ENCODE assay signal across 30 mouse cellular contexts in genomic region chr2:11659263-11659662, GRCm38 (mm10). TPM values are rescaled to one million over a fixed set of nuclear protein-coding genes. Genes with fewer than 3 reads are reported as not detected.
DNase-seq lines count a peak whose midpoint lies in the region; ATAC-seq and TF ChIP-seq lines count a peak whose summit lies in the region.
"Had no signal": no experiment of that assay in that cellular context is flagged by ENCODE, and none has a peak within 500 bp of the region (broad histone marks: within the 10 kb centered on the region; RNA-seq: fewer than 3 reads in every experiment).

No protein-coding gene starts in this region.

- no peak for TF ChIP-seq EP300 in liver, postnatal 0 days (IDR thresholded peaks at IDR 0.05; ENCODE audit: low read depth)

- no peak overlapping the region for H3K4me3 ChIP-seq in forebrain, postnatal 0 days (ENCODE audit: low read depth, low read length)
- H3K4me3 ChIP-seq in forebrain, embryonic 14.5 days (ENCODE audit: low read depth, low read length), result no peak overlapping the region
- no peak overlapping the region for H3K4me3 ChIP-seq in left cerebral cortex, adult 2 months
- no peak overlapping the region for H3K4me3 ChIP-seq in neural tube, embryonic 14.5 days (ENCODE audit: low read depth, low read length)
- H3K4me3 ChIP-seq in liver, postnatal 0 days (ENCODE audit: low read depth, low read length), result no peak overlapping the region
- H3K4me3 ChIP-seq: embryonic facial prominence, embryonic 10.5 days; heart, embryonic 12.5 days had no signal

- no peak overlapping the region for H3K9ac ChIP-seq in forebrain, postnatal 0 days
- no peak overlapping the region for H3K9ac ChIP-seq in forebrain, embryonic 14.5 days (ENCODE audit: low read length)
- no peak overlapping the region for H3K9ac ChIP-seq in neural tube, embryonic 14.5 days (replicated peaks; ENCODE audit: low read depth, low read length)
- no peak overlapping the region for H3K9ac ChIP-seq in liver, postnatal 0 days (replicated peaks)
- H3K9ac ChIP-seq: heart, embryonic 12.5 days had no signal

- peak; percentile 62 for ATAC-seq in forebrain, postnatal 0 days
- ATAC-seq in forebrain, embryonic 14.5 days, result no peak
- ATAC-seq in neural tube, embryonic 14.5 days (ENCODE audit: low read depth), result peak; percentile 38; the same call in 1 of the 2 replicates
- no peak for ATAC-seq in liver, postnatal 0 days

- intact Hi-C loops in left cerebral cortex, adult 2 months (cut with DNase I), result no loop called here
- intact Hi-C loops in left cerebral cortex, postnatal 10 days (cut with DNase I), result no loop called here

- no peak for TF ChIP-seq POLR2A in brain, embryonic 14.5 days (IDR thresholded peaks at IDR 0.05; ENCODE audit: borderline replicate concordance, extremely low read depth, insufficient read depth, insufficient read length, poor library complexity, severe bottlenecking)

- H3K4me1 ChIP-seq in forebrain, postnatal 0 days (ENCODE audit: insufficient read depth), result no peaks in the 10 kb centered on the region
- no peaks in the 10 kb centered on the region for H3K4me1 ChIP-seq in forebrain, embryonic 14.5 days (ENCODE audit: control insufficient read depth, insufficient read depth, low read length)
- no peaks in the 10 kb centered on the region for H3K4me1 ChIP-seq in neural tube, embryonic 14.5 days (ENCODE audit: control insufficient read depth, insufficient read depth, low read length)
- no peaks in the 10 kb centered on the region for H3K4me1 ChIP-seq in liver, postnatal 0 days (ENCODE audit: insufficient read depth)
- H3K4me1 ChIP-seq: embryonic facial prominence, embryonic 10.5 days had no signal

- H3K27ac ChIP-seq in forebrain, postnatal 0 days (ENCODE audit: low read depth, low read length), result no peak overlapping the region
- no peak overlapping the region for H3K27ac ChIP-seq in forebrain, embryonic 14.5 days (ENCODE audit: low read depth, low read length)
- H3K27ac ChIP-seq in left cerebral cortex, adult 2 months, result peak overlapping the region; percentile 50; the same call in 1 of the 2 replicates
- H3K27ac ChIP-seq in neural tube, embryonic 14.5 days (ENCODE audit: low read depth, low read length), result no peak overlapping the region
- H3K27ac ChIP-seq in liver, postnatal 0 days (ENCODE audit: low read depth), result no peak overlapping the region
- H3K27ac ChIP-seq: embryonic facial prominence, embryonic 10.5 days; kidney, postnatal 0 days had no signal

- no peaks in the 10 kb centered on the region for H3K9me3 ChIP-seq in forebrain, postnatal 0 days (ENCODE audit: low read length)
- no peaks in the 10 kb centered on the region for H3K9me3 ChIP-seq in forebrain, embryonic 14.5 days (replicated peaks; ENCODE audit: control insufficient read depth, low read length)
- no peaks in the 10 kb centered on the region for H3K9me3 ChIP-seq in neural tube, embryonic 14.5 days (ENCODE audit: control insufficient read depth, low read length)
- no peaks in the 10 kb centered on the region for H3K9me3 ChIP-seq in liver, postnatal 0 days (ENCODE audit: low read length)
- H3K9me3 ChIP-seq: embryonic facial prominence, embryonic 10.5 days; heart, embryonic 12.5 days had no signal

- H3K36me3 ChIP-seq in forebrain, postnatal 0 days (ENCODE audit: insufficient read depth), result no peaks in the 10 kb centered on the region
- H3K36me3 ChIP-seq in forebrain, embryonic 14.5 days (ENCODE audit: control insufficient read depth, insufficient read depth, low read length), result no peaks in the 10 kb centered on the region
- H3K36me3 ChIP-seq in neural tube, embryonic 14.5 days (ENCODE audit: control insufficient read depth, insufficient read depth, low read length), result no peaks in the 10 kb centered on the region
- H3K36me3 ChIP-seq in liver, postnatal 0 days (replicated peaks; ENCODE audit: insufficient read depth, low read length), result no peaks in the 10 kb centered on the region
- H3K36me3 ChIP-seq: embryonic facial prominence, embryonic 10.5 days; heart, embryonic 12.5 days had no signal

- no peak for DNase-seq in forebrain, postnatal 0 days
- no peak for DNase-seq in forebrain, embryonic 14.5 days (ENCODE audit: low spot score)
- peak in 1 of 2 experiments; percentile 15 for DNase-seq in left cerebral cortex, adult 2 months (ENCODE audit: extremely low spot score in 1 of 2, low spot score in 2 of 2)
- no peak for DNase-seq in left cerebral cortex, postnatal 10 days (ENCODE audit: extremely low spot score in 1 of 2, low spot score in 2 of 2)
- no peak for DNase-seq in neural tube, embryonic 10.5 days (ENCODE audit: extremely low spot score, low spot score)
- DNase-seq in brain, embryonic 14.5 days (ENCODE audit: low read depth), result peak; percentile 33
- DNase-seq in liver, postnatal 0 days, result no peak
- DNase-seq: adrenal gland, postnatal 36 days; cerebellum, adult 11-12 months; cerebellum, postnatal 10 days; gastrocnemius, postnatal 14 days; heart, adult 18-20 months; heart, postnatal 10 days; kidney, adult 18-20 months; layer of hippocampus, adult 9-11 months; lung, postnatal 10 days had no signal

- H3K4me2 ChIP-seq in forebrain, postnatal 0 days (ENCODE audit: low read depth), result no peak overlapping the region
- no peak overlapping the region for H3K4me2 ChIP-seq in forebrain, embryonic 14.5 days (ENCODE audit: low read length)
- no peak overlapping the region for H3K4me2 ChIP-seq in neural tube, embryonic 14.5 days (ENCODE audit: low read depth, low read length)
- H3K4me2 ChIP-seq in liver, postnatal 0 days (ENCODE audit: low read depth, low read length), result no peak overlapping the region
- H3K4me2 ChIP-seq: heart, embryonic 12.5 days had no signal

- no peaks in the 10 kb centered on the region for H3K27me3 ChIP-seq in forebrain, postnatal 0 days (ENCODE audit: insufficient read depth, low read length)
- H3K27me3 ChIP-seq in forebrain, embryonic 14.5 days (replicated peaks; ENCODE audit: control insufficient read depth, insufficient read depth, low read length), result no peaks in the 10 kb centered on the region
- H3K27me3 ChIP-seq in neural tube, embryonic 14.5 days (ENCODE audit: control insufficient read depth, insufficient read depth, low read length), result no peaks in the 10 kb centered on the region
- no peaks in the 10 kb centered on the region for H3K27me3 ChIP-seq in liver, postnatal 0 days (ENCODE audit: insufficient read depth, low read length)
- H3K27me3 ChIP-seq: heart, embryonic 12.5 days had no signal

- TF ChIP-seq CTCF in forebrain, postnatal 0 days (IDR thresholded peaks at IDR 0.05; ENCODE audit: low read depth), result no peak
- TF ChIP-seq CTCF in left cerebral cortex, adult 2 months (IDR thresholded peaks at IDR 0.05), result no peak
- TF ChIP-seq CTCF in brain, embryonic 14.5 days (IDR thresholded peaks at IDR 0.05; ENCODE audit: borderline replicate concordance, extremely low read depth, insufficient read depth, insufficient read length), result no peak
- no peak for TF ChIP-seq CTCF in liver, postnatal 0 days (IDR thresholded peaks at IDR 0.05; ENCODE audit: low read depth)

- WGBS in forebrain, postnatal 0 days, result 33% methylated on average over 2 of the region's 2 CpGs
- WGBS in forebrain, embryonic 14.5 days, result 33% methylated on average over 2 of the region's 2 CpGs
- 21% methylated on average over 2 of the region's 2 CpGs for WGBS in neural tube, embryonic 14.5 days
- 24% methylated on average over 2 of the region's 2 CpGs for WGBS in liver, postnatal 0 days (ENCODE audit: insufficient replicate concordance)

RNA-seq across cellular contexts. Expression of gene Il2ra, which starts 16.7 kb away (rescaled TPM):
- total RNA-seq in forebrain, postnatal 0 days (2014; rRNA removed), result not detected in 2 replicates
- polyA plus RNA-seq in forebrain, postnatal 0 days (2015; fragmentation: Nextera tagmentation; extraction: Ambion mirVana), result 0.04 TPM in 1 of 2 replicates, not detected in the other
- polyA plus RNA-seq in forebrain, embryonic 14.5 days (2014; fragmentation: Nextera tagmentation; extraction: Ambion mirVana), result not detected in 2 replicates
- under 1 TPM in 1 of 2 experiments, not detected in 1; 0.07 TPM for total RNA-seq in left cerebral cortex, adult 2 months (2021)
- total RNA-seq in left cerebral cortex, postnatal 10 days (2021), result under 1 TPM; 0.11 to 0.22 TPM
- polyA plus RNA-seq in neural tube, embryonic 14.5 days (2014; fragmentation: Nextera tagmentation; extraction: Ambion mirVana), result not detected in 2 replicates
- polyA plus RNA-seq in brain, embryonic 14.5 days (2012; rRNA removed), result 0.01 and 0.03 TPM in 2 replicates
- 0.06 and 0.23 TPM in 2 replicates for polyA plus RNA-seq in liver, postnatal 0 days (2015; fragmentation: Nextera tagmentation; extraction: Ambion mirVana)
- total RNA-seq: ES-E14; megakaryocyte progenitor cell, adult 5-6 weeks had no signal
- polyA plus RNA-seq: embryonic facial prominence, embryonic 10.5 days; heart, embryonic 12.5 days; kidney, postnatal 0 days; limb, embryonic 11.5 days; liver, embryonic 16.5 days had no signal

RNA-seq across cellular contexts. Expression of gene Gm17490, which starts 33.2 kb away (rescaled TPM):
- total RNA-seq in forebrain, postnatal 0 days (2014; rRNA removed), result not detected in 2 replicates
- polyA plus RNA-seq in forebrain, postnatal 0 days (2015; fragmentation: Nextera tagmentation; extraction: Ambion mirVana), result not detected in 2 replicates
- polyA plus RNA-seq in forebrain, embryonic 14.5 days (2014; fragmentation: Nextera tagmentation; extraction: Ambion mirVana), result not detected in 2 replicates
- total RNA-seq in left cerebral cortex, adult 2 months (2021), result not detected
- total RNA-seq in left cerebral cortex, postnatal 10 days (2021), result not detected
- polyA plus RNA-seq in neural tube, embryonic 14.5 days (2014; fragmentation: Nextera tagmentation; extraction: Ambion mirVana), result not detected in 2 replicates
- polyA plus RNA-seq in brain, embryonic 14.5 days (2012; rRNA removed), result not detected in 2 replicates
- not detected in 2 replicates for polyA plus RNA-seq in liver, postnatal 0 days (2015; fragmentation: Nextera tagmentation; extraction: Ambion mirVana)
- total RNA-seq: adrenal gland, adult 18-20 months; adrenal gland, postnatal 36 days; ES-E14; gastrocnemius, postnatal 14 days; heart, adult 18-20 months; heart, postnatal 10 days; left cerebral cortex, adult 8-10 months; liver, adult 2 months; megakaryocyte progenitor cell, adult 5-6 weeks had no signal
- polyA plus RNA-seq: cortical plate, adult 2 months; embryonic facial prominence, embryonic 10.5 days; heart, embryonic 12.5 days; kidney, postnatal 0 days; large intestine, adult 2 months; limb, embryonic 11.5 days; liver, adult 2 months; liver, embryonic 16.5 days; spleen, adult 2 months had no signal

RNA-seq across cellular contexts. Expression of gene Il15ra, which starts 45.8 kb away (rescaled TPM):
- 1.00 and 2.2 TPM in 2 replicates for total RNA-seq in forebrain, postnatal 0 days (2014; rRNA removed)
- polyA plus RNA-seq in forebrain, postnatal 0 days (2015; fragmentation: Nextera tagmentation; extraction: Ambion mirVana), result 0.83 and 1.3 TPM in 2 replicates
- 0.53 and 0.63 TPM in 2 replicates for polyA plus RNA-seq in forebrain, embryonic 14.5 days (2014; fragmentation: Nextera tagmentation; extraction: Ambion mirVana)
- total RNA-seq in left cerebral cortex, adult 2 months (2021), result 10 to 100 TPM; 10.3 to 11.8 TPM
- total RNA-seq in left cerebral cortex, postnatal 10 days (2021), result 1 to 10 TPM; 2.9 to 3.8 TPM
- 0.79 and 1.1 TPM in 2 replicates for polyA plus RNA-seq in neural tube, embryonic 14.5 days (2014; fragmentation: Nextera tagmentation; extraction: Ambion mirVana)
- 0.28 and 0.70 TPM in 2 replicates for polyA plus RNA-seq in brain, embryonic 14.5 days (2012; rRNA removed)
- polyA plus RNA-seq in liver, postnatal 0 days (2015; fragmentation: Nextera tagmentation; extraction: Ambion mirVana), result 23.8 and 31.1 TPM in 2 replicates

RNA-seq across cellular contexts. Expression of gene Rbm17, which starts 55.3 kb away (rescaled TPM):
- 95.3 and 95.4 TPM in 2 replicates for total RNA-seq in forebrain, postnatal 0 days (2014; rRNA removed)
- 129 and 130 TPM in 2 replicates for polyA plus RNA-seq in forebrain, postnatal 0 days (2015; fragmentation: Nextera tagmentation; extraction: Ambion mirVana)
- polyA plus RNA-seq in forebrain, embryonic 14.5 days (2014; fragmentation: Nextera tagmentation; extraction: Ambion mirVana), result 129 and 133 TPM in 2 replicates
- 10 to 100 TPM; 84.7 to 86.9 TPM for total RNA-seq in left cerebral cortex, adult 2 months (2021)
- total RNA-seq in left cerebral cortex, postnatal 10 days (2021), result 100 to 1,000 TPM in 1 of 2 experiments, 10 to 100 TPM in 1; 97.9 to 109 TPM
- 125 and 142 TPM in 2 replicates for polyA plus RNA-seq in neural tube, embryonic 14.5 days (2014; fragmentation: Nextera tagmentation; extraction: Ambion mirVana)
- polyA plus RNA-seq in brain, embryonic 14.5 days (2012; rRNA removed), result 116 and 133 TPM in 2 replicates
- 46.9 and 50.8 TPM in 2 replicates for polyA plus RNA-seq in liver, postnatal 0 days (2015; fragmentation: Nextera tagmentation; extraction: Ambion mirVana)

Comparison
In these comparisons a context has a peak if more than half of its experiments do, and no peak if none do; other contexts are left out.
1. ATAC-seq: peak in forebrain, postnatal 0 days (single experiment) and neural tube, embryonic 14.5 days (single experiment); none in forebrain, embryonic 14.5 days (single experiment) and liver, postnatal 0 days (single experiment).
2. RNA of gene Il15ra, which starts 45.8 kb away (polyA plus RNA-seq): 23.8 to 31.1 TPM in liver, postnatal 0 days; 0.83 to 1.3 TPM in forebrain, postnatal 0 days, 0.79 to 1.1 TPM in neural tube, embryonic 14.5 days, 0.28 to 0.70 TPM in brain, embryonic 14.5 days and 0.53 to 0.63 TPM in forebrain, embryonic 14.5 days; every median in the first group is over 10 times any median in the second.